Mouse (Mus musculus): ENCODE measurements around the gene Cblc.

Gene Cblc

DNA sequence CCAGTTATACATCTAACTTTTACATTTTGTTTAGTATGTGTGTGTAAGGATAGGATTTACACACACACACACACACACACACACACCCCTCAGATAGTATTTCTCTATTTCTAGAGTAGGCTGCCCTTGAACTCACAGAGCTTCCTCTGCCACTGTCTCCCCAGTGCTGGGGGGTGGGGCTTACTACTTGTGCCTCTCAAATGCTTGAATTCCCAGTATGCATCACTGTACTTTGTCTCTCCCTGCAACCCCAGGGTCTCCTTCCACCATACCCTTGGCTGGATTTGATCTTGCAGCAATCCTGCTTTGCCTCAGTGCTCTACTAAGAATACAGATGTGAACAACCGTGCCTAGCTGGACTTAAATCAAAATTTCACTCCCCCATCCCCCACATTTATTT, 42.5 kb downstream of the Cblc start:
- peak in 1 of 2 experiments; percentile 41 for DNase-seq (ENCODE audit: inconsistent age in 2 of 2, low spot score in 1 of 2)

DNA sequence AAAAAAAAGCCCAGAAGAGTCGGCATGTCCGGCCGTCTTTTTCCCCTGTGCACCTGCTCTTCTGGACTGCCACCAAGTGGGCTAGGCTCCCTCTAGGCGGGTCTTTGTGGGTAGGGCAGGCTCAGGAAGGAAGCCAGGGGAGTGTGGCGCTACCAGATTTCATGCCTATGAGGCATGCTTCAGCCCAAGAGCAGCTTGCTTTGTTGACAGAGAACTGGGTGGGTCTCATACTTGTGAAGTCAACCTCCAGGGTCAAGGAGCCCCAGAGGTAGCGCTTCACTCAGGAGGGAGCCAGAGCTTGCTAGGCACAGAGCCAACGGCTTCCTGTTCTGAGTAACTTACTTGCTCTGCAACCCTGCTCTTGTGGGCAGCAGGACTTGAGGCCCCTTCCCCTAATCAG, 43.0 kb downstream of the Cblc start:
- peak in 1 of 2 experiments; percentile 72 for DNase-seq (ENCODE audit: inconsistent age in 2 of 2, low spot score in 1 of 2)

- DNase-seq (ENCODE audit: inconsistent age in 2 of 2, low spot score in 1 of 2) = peak in 1 of 2 experiments; percentile 75
Measured at GRCm38 (mm10) chr7:19752652-19753051, 44.0 kb downstream of the Cblc start.

- peak; percentile 60 to 80 for DNase-seq (ENCODE audit: inconsistent age in 2 of 2, low spot score in 1 of 2)
Measured at GRCm38 (mm10) chr7:19751070-19751383, 45.6 kb downstream of the Cblc start.

DNA sequence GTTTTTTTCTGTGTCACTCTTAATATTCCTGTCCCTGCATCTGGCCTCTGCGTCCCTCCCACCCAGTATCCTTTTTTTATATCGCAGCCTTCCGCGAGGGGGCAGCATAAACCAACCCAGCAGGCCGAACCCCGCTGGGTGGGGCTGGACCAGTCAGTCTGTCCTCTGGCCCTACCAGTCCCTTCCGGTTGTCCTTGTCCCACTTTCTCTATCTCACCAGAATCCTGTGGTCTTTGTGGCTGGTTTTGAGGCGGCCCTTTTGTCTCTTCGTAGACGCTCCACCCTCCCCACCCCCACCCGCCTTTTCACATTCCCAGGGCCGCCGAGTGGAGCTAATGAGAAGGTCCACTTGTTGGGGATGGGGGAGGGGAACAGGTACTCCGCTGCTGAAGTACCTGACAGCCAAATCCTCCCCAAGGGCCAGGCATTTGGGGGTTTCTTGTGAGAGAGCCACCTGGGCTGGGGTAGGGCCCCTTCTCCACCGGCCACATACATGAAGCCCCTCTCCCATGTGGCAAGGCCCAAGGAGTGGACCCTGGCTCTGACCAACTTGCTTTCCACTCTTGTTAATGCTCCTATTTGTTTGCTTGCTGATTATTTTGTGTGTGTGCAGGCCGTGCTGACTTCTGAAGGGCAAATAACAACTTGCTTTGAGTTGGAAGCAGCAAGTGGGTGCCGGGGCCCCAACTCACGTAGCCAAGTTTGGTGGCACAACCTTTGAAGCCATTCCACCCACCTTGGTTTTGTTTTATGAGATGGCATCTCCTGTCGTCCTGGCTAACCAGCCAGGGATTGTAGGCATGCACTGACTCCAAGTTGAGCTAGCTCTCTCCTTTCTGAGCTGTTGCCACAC, 46.2 kb downstream of the Cblc start, which contains the start of gene Nectin2:
Gene Nectin2 (minus strand): TSS at position 267 of the 853 bp plus-strand sequence.
- DNase-seq (ENCODE audit: inconsistent age in 2 of 2, low spot score in 1 of 2) = peak; percentile 95 to 97

DNA sequence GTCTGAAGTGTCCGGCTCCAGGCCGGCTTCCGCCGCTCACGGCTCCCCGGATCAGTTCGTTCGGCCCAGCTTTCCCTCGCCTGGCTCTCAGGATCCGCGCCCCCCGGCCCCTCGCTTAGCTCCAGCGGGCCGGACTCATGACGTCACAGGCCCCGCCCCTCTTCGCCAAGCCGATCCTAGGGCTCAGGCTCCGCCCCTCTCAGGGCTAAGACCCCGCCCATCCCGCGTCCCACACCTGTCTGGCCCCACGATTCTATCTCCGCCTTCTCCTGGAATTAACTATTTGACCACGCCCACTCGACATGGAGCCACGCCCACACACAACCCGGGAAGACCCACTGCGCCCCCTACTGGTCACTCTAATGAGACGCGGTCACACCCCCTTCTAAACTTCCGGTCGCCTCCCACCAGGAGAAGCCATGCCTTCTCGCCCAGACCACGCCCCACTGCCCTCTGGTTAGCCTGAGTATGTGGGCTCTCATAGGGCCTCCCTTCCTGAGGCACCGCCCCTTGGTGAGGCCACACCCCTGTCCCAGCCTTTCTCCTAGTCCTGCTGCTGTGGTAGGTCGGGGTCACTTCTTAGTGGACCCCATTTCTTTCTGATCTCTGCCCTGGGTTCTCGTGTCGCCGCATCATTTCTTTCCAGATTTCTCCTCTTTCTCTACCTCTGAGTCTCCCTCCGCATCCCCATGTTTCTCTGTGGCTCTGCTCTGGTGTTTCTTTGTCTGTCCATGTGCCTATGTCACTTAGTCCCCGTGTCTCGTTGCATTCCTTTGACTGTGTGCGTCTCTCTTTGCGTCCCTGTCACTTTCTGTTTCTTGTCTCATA, 47.0 kb downstream of the Cblc start:
- peak; percentile 99 to 100 for DNase-seq (ENCODE audit: inconsistent age in 2 of 2, low spot score in 1 of 2)

DNA sequence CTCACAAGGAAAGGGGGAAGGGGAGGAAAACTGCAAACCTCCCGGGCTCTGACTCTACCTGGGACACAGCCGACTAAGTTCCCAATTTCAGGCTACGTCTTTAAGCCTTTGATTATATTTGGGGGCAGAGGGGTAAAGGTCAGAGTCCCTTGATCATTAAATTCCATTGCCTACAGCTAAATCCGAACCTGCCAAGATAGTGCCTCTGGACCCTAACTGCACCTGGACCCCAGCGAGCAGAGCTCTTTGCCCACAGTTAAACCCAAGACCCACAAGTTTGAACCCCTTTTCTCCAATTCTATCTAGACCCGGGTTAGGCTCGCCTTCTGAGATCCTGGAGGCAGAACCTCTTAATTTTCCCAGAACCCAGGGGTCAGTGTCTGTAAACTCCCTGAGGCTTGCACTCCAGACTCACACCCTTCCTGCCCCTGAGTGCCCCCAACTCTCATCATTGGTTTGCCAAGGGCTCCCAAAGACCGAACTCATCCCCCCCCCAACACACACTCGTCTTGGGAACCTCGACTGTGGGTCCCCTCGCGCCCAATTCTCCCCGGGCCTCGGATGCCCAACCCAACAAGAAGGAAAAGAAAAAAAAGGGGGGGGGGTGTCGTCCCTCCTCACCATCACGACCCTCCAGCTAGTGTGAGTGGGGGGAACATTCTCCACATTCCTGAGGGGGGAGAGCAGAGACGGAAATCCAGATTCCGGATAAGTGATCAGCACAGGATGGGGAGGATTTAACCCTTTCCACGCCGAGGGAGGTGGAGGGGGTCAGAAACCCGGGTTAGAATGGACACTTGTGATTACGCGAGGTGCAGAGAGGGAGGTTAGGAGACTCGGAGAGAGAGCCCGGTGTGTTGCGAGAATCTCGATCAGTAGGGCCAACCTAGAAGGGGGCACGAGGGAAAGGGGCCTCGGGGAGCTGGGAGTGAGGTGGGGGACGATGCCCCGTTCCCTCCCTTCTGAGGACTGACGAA, 48.1 kb downstream of the Cblc start:
- DNase-seq (ENCODE audit: inconsistent age in 2 of 2, low spot score in 1 of 2) = peak in 1 of 2 experiments; percentile 81

DNA sequence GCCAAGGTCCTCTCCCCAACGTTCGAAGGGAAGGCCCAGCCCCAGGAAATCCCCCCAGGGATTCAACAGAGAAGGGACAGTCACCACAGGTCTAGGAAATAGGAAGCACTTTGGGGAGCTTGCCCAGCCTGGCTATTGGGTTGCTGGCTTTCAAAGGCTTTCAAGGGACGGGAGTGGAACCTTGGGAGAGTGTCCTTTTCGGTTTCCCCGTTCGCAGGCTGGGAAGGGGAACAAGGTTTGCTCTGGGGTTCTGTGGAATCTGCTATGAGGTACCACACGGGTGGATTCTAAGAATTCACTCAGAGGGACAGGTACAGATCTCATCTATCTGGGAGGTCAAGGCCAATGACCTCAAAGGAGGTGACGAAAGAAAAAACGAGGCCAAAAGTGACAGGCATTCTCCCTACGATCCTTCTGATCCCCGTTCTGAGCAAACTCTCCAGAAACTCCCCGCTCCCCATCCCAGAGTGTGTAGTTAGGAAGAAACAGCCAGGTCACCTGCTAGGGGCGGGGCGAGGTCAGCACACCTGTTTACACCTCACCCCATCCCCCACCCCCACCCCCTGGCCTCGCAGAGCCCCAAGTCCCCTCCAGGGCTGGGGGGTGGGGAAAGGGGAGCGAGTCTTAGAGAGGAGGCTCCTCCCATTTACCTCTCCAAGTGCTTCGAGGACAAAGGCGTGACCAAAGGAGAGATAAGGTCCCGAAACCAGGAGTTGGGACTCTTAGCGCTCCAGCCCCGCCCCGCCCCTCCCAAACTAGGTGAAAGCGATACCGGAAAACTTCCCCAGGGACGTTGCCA, 49.0 kb downstream of the Cblc start:
- DNase-seq (ENCODE audit: inconsistent age in 2 of 2, low spot score in 1 of 2) = peak; percentile 60 to 88

GRCm38 (mm10) chr7:19746426-19747201, 50.0 kb downstream of the Cblc start:
- DNase-seq (ENCODE audit: inconsistent age in 2 of 2, low spot score in 1 of 2) = peak; percentile 64 to 80

DNA sequence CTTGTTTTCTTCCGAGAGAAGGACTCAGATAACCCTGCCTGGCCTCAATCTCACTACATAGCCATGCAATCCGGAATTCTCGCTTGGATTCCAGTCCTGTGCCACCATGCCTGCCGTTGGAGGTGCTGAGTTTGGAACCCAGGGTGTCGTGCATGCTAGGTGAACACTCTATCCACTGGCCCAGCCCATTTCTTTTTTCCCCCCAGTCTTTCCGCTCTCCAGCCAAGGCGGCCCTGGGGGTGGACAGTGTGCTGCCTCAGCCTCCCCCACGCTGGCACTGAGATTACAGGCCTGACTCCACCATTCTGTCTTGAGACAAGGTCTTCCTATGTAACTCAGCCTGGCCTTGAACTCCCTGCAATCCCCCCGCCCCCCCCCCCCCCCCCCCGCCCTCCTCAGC, 50.6 kb downstream of the Cblc start:
- peak; percentile 52 to 71 for DNase-seq (ENCODE audit: inconsistent age in 2 of 2, low spot score in 1 of 2)

DNA sequence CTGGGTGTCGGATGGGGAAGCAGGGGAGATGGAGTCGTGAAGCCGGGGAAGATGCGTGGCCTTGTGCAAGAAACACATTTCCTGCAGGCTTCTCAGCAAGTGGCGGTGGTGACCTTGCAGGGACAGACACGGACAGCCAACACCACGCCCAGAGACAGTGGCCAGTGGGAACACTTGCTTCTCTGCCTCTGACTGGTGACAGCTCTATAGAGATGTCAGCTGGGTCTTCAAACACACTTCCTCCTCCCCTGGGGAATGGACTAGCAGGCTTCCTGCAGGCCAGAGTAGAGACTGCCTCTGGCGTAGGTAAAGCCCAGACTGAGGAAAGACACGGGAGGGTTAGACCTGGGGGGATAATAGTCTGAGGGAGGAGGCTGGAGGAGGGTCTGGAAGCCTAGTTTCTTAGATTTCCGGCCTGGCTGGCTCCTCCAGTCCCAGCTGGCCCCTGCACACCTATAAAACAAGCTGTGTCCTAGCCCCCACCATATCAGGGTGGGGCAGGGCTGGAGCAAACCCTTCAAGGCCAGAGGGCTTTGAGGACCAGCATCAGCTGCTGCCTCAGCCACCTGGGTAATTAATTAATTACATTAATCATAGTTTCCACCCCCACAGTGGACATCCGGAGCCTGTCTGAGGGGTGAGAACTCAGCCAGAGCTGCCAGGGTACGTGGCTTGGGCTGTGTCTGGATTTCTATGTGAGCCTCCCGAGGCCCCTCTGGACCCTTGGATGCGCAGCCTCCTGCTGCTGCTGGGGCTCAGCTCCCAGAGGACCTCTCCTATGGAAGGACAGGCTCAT, 51.8 kb downstream of the Cblc start:
- peak; percentile 89 to 91 for DNase-seq (ENCODE audit: inconsistent age in 2 of 2, low spot score in 1 of 2)

- peak; percentile 42 to 72 for DNase-seq (ENCODE audit: inconsistent age in 2 of 2, low spot score in 1 of 2)
Measured at GRCm38 (mm10) chr7:19743791-19744190, 52.8 kb downstream of the Cblc start.

DNA sequence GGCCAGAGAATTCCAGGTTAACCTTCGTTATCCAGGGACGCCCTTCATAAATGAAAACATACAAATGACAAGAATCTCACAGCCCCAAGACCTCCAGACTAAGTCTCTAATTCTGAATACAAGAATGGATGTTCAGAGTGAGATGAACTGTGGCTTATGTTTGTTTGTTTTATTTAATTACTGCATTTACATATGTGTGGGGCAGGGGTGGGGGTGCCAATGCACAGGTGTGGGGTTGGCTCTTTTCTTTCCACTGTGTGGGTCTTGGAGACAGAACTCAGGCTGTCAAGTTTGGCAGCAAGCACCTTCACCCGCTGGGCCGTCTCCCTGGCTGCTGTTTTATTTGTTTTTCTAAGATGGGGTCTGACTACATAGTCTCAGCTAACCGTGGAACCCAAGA, 54.1 kb downstream of the Cblc start:
- no peak for DNase-seq (ENCODE audit: inconsistent age in 2 of 2, low spot score in 1 of 2)

- DNase-seq (ENCODE audit: inconsistent age in 2 of 2, low spot score in 1 of 2) = peak; percentile 53 to 67
Measured at GRCm38 (mm10) chr7:19741329-19742031, 55.1 kb downstream of the Cblc start.

GRCm38 (mm10) chr7:19740269-19740668, 56.3 kb downstream of the Cblc start:
- DNase-seq (ENCODE audit: inconsistent age in 2 of 2, low spot score in 1 of 2) = peak; percentile 54 to 59

- DNase-seq (ENCODE audit: inconsistent age in 2 of 2, low spot score in 1 of 2) = peak in 1 of 2 experiments; percentile 46
Measured at GRCm38 (mm10) chr7:19738771-19739170, 57.8 kb downstream of the Cblc start.

DNA sequence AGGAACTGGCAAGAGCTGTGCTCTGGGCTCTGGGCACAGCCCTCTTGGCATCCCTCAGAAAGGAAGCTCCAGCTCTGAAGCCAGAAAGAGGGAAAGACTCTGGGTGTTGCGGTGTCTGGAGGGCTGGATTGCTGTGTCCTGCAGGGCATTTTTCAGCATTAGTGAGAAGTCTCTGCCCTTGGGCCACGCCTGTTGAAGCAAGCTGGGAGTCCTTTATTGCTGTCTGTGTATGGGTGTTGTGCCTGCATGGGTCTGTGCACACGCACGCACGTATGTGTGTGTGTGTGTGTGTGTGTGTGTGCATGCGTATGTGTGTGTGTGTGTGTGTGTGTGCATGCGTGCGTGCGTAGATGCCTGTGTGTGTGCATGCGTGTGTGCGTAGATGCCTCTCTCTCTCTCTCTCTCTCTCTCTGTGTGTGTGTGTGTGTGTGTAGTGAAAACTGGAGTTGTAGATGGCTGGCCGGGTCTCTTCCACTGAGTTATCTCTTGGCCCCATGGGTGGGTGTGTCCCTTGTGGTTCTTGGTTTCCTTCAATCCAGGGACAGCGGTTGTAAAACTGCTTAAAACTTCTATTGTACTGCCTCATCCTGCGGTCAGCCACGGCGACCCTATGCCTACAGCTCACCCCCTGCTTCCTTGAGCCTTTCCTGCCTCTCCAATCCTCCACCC, 60.1 kb downstream of the Cblc start:
- no peak for DNase-seq (ENCODE audit: inconsistent age in 2 of 2, low spot score in 1 of 2)
